Mouse (Mus musculus): ENCODE measurements at regions not wholly inside any gene's neighbourhood (a gene's known extent, or its start where the extent isn't known, plus 50 kb on each side); places are given as distances from the start of the nearest gene placed in this dataset.
A peak's percentile ranks its signal among the peaks of the same experiment; 100 is the strongest.

DNA sequence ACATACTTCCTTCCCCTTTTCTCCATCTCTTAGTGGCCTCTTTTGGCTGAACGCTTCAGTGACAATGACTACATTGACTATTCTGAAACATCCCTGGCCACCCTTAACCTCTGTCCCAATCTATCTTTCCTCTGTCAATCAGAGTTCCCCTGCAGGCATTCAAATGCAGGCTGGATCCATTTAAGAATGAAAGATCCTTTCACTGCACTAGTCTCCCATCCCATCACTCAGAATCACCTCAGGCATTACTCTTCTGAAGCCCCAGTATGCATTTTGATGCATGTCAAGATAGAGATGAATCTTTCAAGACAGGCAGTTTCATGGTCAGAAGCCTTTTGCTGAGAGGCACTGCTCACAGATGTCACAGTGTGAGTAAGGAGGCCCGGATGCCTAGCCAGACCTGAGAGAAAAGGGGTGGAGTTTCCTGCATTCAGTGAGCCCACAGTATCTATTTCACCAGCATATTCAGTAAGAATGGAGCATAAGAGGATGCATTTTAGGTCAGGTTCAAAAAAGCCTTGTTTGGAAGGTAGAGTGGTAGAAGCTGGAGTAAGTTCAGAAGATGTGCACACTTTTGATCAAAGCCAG, 523.0 kb upstream of the Nrsn1 start:
- ATAC-seq (ENCODE audit: insufficient number of reproducible peaks, insufficient read depth, low FRiP score, low read depth): no peak
- no peak overlapping the region for H3K4me2 ChIP-seq (replicated peaks; ENCODE audit: low read depth, low read length)
- no peaks in the 10 kb centered on the region for H3K36me3 ChIP-seq (ENCODE audit: control insufficient read depth, insufficient read depth, low read length)
- no peak overlapping the region for H3K27ac ChIP-seq (ENCODE audit: low read length)
- H3K4me1 ChIP-seq (ENCODE audit: control insufficient read depth, insufficient read depth, low read length): no peaks in the 10 kb centered on the region
- H3K4me3 ChIP-seq (ENCODE audit: low read depth, low read length): no peak overlapping the region
- no peaks in the 10 kb centered on the region for H3K27me3 ChIP-seq (ENCODE audit: control insufficient read depth, insufficient read depth, low read length)
- WGBS: 37% methylated on average over 2 of the region's 2 CpGs
- H3K9ac ChIP-seq (replicated peaks; ENCODE audit: low read depth, low read length): no peak overlapping the region
- H3K9me3 ChIP-seq (ENCODE audit: control insufficient read depth, low read depth, low read length): no peaks in the 10 kb centered on the region

GRCm38 (mm10) chr13:25781161-25781560, 510.9 kb upstream of the Nrsn1 start:
- no peak overlapping the region for H3K27ac ChIP-seq (ENCODE audit: low read length)
- ATAC-seq (ENCODE audit: insufficient number of reproducible peaks, insufficient read depth, low FRiP score, low read depth): no peak
- no peak overlapping the region for H3K9ac ChIP-seq (replicated peaks; ENCODE audit: low read depth, low read length)
- no peaks in the 10 kb centered on the region for H3K4me1 ChIP-seq (ENCODE audit: control insufficient read depth, insufficient read depth, low read length)
- H3K4me3 ChIP-seq (ENCODE audit: low read depth, low read length): no peak overlapping the region
- no peak overlapping the region for H3K4me2 ChIP-seq (replicated peaks; ENCODE audit: low read depth, low read length)
- no peaks in the 10 kb centered on the region for H3K36me3 ChIP-seq (ENCODE audit: control insufficient read depth, insufficient read depth, low read length)
- H3K9me3 ChIP-seq (ENCODE audit: control insufficient read depth, low read depth, low read length): no peaks in the 10 kb centered on the region
- 78% methylated on average over 5 of the region's 5 CpGs for WGBS
- H3K27me3 ChIP-seq (ENCODE audit: control insufficient read depth, insufficient read depth, low read length): no peaks in the 10 kb centered on the region

- no peaks in the 10 kb centered on the region for H3K27me3 ChIP-seq (ENCODE audit: control insufficient read depth, insufficient read depth, low read length)
- no peak overlapping the region for H3K27ac ChIP-seq (ENCODE audit: low read length)
- no peak for ATAC-seq (ENCODE audit: insufficient number of reproducible peaks, insufficient read depth, low FRiP score, low read depth)
- no peak overlapping the region for H3K4me3 ChIP-seq (ENCODE audit: low read depth, low read length)
- H3K4me2 ChIP-seq (replicated peaks; ENCODE audit: low read depth, low read length): no peak overlapping the region
- no peak overlapping the region for H3K9ac ChIP-seq (replicated peaks; ENCODE audit: low read depth, low read length)
- 85% methylated on average over 3 of the region's 3 CpGs for whole genome bisulfite sequencing
- no peaks in the 10 kb centered on the region for H3K9me3 ChIP-seq (ENCODE audit: control insufficient read depth, low read depth, low read length)
- no peaks in the 10 kb centered on the region for H3K36me3 ChIP-seq (ENCODE audit: control insufficient read depth, insufficient read depth, low read length)
- H3K4me1 ChIP-seq (ENCODE audit: control insufficient read depth, insufficient read depth, low read length): no peaks in the 10 kb centered on the region
These were observed 507.4 kb upstream of the Nrsn1 start for GRCm38 (mm10) chr13:25777706-25778105.

DNA sequence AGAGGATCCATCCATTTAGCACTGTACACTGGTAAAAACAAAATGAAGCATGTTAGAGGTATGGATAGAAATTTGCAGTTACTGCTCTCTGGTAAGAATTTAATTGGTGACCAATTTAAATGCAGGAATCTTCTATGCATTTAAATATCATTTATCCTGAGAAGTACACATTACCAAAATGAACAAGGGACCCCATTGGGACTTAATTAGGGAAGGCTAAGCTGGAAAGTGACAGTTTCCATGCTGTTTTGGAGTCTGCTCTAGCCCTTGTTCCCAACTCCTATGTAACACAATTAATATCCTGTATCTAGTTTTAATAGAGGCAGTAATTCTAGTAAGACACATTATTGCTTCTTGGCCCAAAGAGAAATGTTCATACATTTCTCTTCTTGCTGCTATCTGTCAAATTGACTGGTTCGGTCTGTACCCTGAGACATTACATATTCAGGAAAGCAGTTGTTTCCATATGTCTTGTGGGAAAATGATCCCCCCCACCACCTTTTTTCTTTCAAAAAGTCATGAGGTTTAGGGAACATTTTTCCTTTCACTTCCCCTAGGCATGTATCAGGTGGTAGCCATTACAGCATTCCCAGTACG, 504.4 kb upstream of the Nrsn1 start:
- H3K36me3 ChIP-seq (ENCODE audit: control insufficient read depth, insufficient read depth, low read length): no peaks in the 10 kb centered on the region
- H3K9ac ChIP-seq (replicated peaks; ENCODE audit: low read depth, low read length): no peak overlapping the region
- H3K4me1 ChIP-seq (ENCODE audit: control insufficient read depth, insufficient read depth, low read length): no peaks in the 10 kb centered on the region
- no peaks in the 10 kb centered on the region for H3K27me3 ChIP-seq (ENCODE audit: control insufficient read depth, insufficient read depth, low read length)
- no peaks in the 10 kb centered on the region for H3K9me3 ChIP-seq (ENCODE audit: control insufficient read depth, low read depth, low read length)
- no peak overlapping the region for H3K27ac ChIP-seq (ENCODE audit: low read length)
- WGBS: 62% methylated on average over 2 of the region's 2 CpGs
- no peak overlapping the region for H3K4me3 ChIP-seq (ENCODE audit: low read depth, low read length)
- peak; percentile 42; the same call in 1 of the 2 replicates for ATAC-seq (ENCODE audit: insufficient number of reproducible peaks, insufficient read depth, low FRiP score, low read depth)
- no peak overlapping the region for H3K4me2 ChIP-seq (replicated peaks; ENCODE audit: low read depth, low read length)

GRCm38 (mm10) chr13:25754515-25755105, 484.3 kb upstream of the Nrsn1 start:
- no peak overlapping the region for H3K9ac ChIP-seq (replicated peaks; ENCODE audit: low read depth, low read length)
- no peaks in the 10 kb centered on the region for H3K27me3 ChIP-seq (ENCODE audit: control insufficient read depth, insufficient read depth, low read length)
- no peak for ATAC-seq (ENCODE audit: insufficient number of reproducible peaks, insufficient read depth, low FRiP score, low read depth)
- no peak overlapping the region for H3K4me2 ChIP-seq (replicated peaks; ENCODE audit: low read depth, low read length)
- H3K4me3 ChIP-seq (ENCODE audit: low read depth, low read length): no peak overlapping the region
- no peaks in the 10 kb centered on the region for H3K4me1 ChIP-seq (ENCODE audit: control insufficient read depth, insufficient read depth, low read length)
- 0 out of 2 replicates have a peak, but pooled peaks cover 3% of the 10 kb centered on the region for H3K9me3 ChIP-seq (ENCODE audit: control insufficient read depth, low read depth, low read length)
- H3K36me3 ChIP-seq (ENCODE audit: control insufficient read depth, insufficient read depth, low read length): no peaks in the 10 kb centered on the region
- no peak overlapping the region for H3K27ac ChIP-seq (ENCODE audit: low read length)

- H3K4me1 ChIP-seq (ENCODE audit: control insufficient read depth, insufficient read depth, low read length): no peaks in the 10 kb centered on the region
- H3K4me2 ChIP-seq (replicated peaks; ENCODE audit: low read depth, low read length): no peak overlapping the region
- H3K27ac ChIP-seq (ENCODE audit: low read length): no peak overlapping the region
- H3K9me3 ChIP-seq (ENCODE audit: control insufficient read depth, low read depth, low read length): no peaks in the 10 kb centered on the region
- no peaks in the 10 kb centered on the region for H3K27me3 ChIP-seq (ENCODE audit: control insufficient read depth, insufficient read depth, low read length)
- 28% methylated on average over 4 of the region's 4 CpGs for WGBS
- H3K4me3 ChIP-seq (ENCODE audit: low read depth, low read length): no peak overlapping the region
- H3K9ac ChIP-seq (replicated peaks; ENCODE audit: low read depth, low read length): no peak overlapping the region
- ATAC-seq (ENCODE audit: insufficient number of reproducible peaks, insufficient read depth, low FRiP score, low read depth): no peak
- no peaks in the 10 kb centered on the region for H3K36me3 ChIP-seq (ENCODE audit: control insufficient read depth, insufficient read depth, low read length)
These were observed 481.1 kb upstream of the Nrsn1 start for GRCm38 (mm10) chr13:25751409-25751777.

- 60% methylated on average over 8 of the region's 8 CpGs for WGBS
- Histone ChIP-seq H3K36me3 (ENCODE audit: control insufficient read depth, insufficient read depth, low read length) (no peaks in the 10 kb centered on the region), H3K4me1 (ENCODE audit: control insufficient read depth, insufficient read depth, low read length) (no peaks in the 10 kb centered on the region), H3K4me3 (ENCODE audit: low read depth, low read length) (no peak overlapping the region), H3K9ac (replicated peaks; ENCODE audit: low read depth, low read length) (no peak overlapping the region), H3K4me2 (replicated peaks; ENCODE audit: low read depth, low read length) (no peak overlapping the region), H3K27ac (ENCODE audit: low read length) (no peak overlapping the region), H3K27me3 (ENCODE audit: control insufficient read depth, insufficient read depth, low read length) (no peaks in the 10 kb centered on the region), H3K9me3 (ENCODE audit: control insufficient read depth, low read depth, low read length) (no peaks in the 10 kb centered on the region)
- no peak for ATAC-seq (ENCODE audit: insufficient number of reproducible peaks, insufficient read depth, low FRiP score, low read depth)
These were observed 480.4 kb upstream of the Nrsn1 start for GRCm38 (mm10) chr13:25750460-25751408.

GRCm38 (mm10) chr13:25738601-25739000, 468.3 kb upstream of the Nrsn1 start:
- Histone ChIP-seq H3K4me2 (replicated peaks; ENCODE audit: low read depth, low read length) (no peak overlapping the region), H3K9ac (replicated peaks; ENCODE audit: low read depth, low read length) (no peak overlapping the region), H3K4me1 (ENCODE audit: control insufficient read depth, insufficient read depth, low read length) (no peaks in the 10 kb centered on the region), H3K4me3 (ENCODE audit: low read depth, low read length) (no peak overlapping the region), H3K9me3 (ENCODE audit: control insufficient read depth, low read depth, low read length) (no peaks in the 10 kb centered on the region), H3K27ac (ENCODE audit: low read length) (no peak overlapping the region), H3K36me3 (ENCODE audit: control insufficient read depth, insufficient read depth, low read length) (no peaks in the 10 kb centered on the region), H3K27me3 (ENCODE audit: control insufficient read depth, insufficient read depth, low read length) (no peaks in the 10 kb centered on the region)
- WGBS: 40% methylated on average over 2 of the region's 2 CpGs
- ATAC-seq (ENCODE audit: insufficient number of reproducible peaks, insufficient read depth, low FRiP score, low read depth): no peak

Data from stomach, embryonic 14.5 days (tissue).